Mouse (Mus musculus) E14TG2a.4 (cell line): ENCODE data around the gene Tfdp2.
A peak's percentile ranks its signal among the peaks of the same experiment; 100 is the strongest.

Source experiments
- H3K27me3 ChIP-seq: 2 replicates; pipeline ENCODE4 v1.6.1; 2014; ENCODE audit warnings: low read length, control low read depth; ENCODE audit not compliant: insufficient read depth
- H3K36me3 ChIP-seq: 2 replicates; pipeline ENCODE4 v1.6.1; 2014; ENCODE audit warnings: low read length, control low read depth; ENCODE audit not compliant: insufficient read depth
- H3K4me1 ChIP-seq: replicated peaks from 2 replicates; pipeline ENCODE4 v1.6.1; 2014; ENCODE audit warnings: low read depth, low read length, control low read depth
- H3K4me3 ChIP-seq: replicated peaks from 2 replicates; pipeline ENCODE4 v1.5.1; 2014; ENCODE audit warnings: mild to moderate bottlenecking, low read length
- H3K9me3 ChIP-seq: 2 replicates; pipeline ENCODE4 v1.6.1; 2014; ENCODE audit warnings: low read length, control low read depth
- CTCF ChIP-seq: conservative IDR thresholded peaks from 2 replicates; pipeline ENCODE4 v1.5.1; 2014; ENCODE audit warnings: low read length
- NANOG ChIP-seq: IDR thresholded peaks from 2 replicates; pipeline ENCODE4 v1.6.1; 2014; ENCODE audit warnings: borderline replicate concordance, low read length, mixed read lengths
- POU5F1 ChIP-seq: IDR thresholded peaks from 2 replicates; pipeline ENCODE4 v1.6.1; 2014; ENCODE audit warnings: low read length, borderline replicate concordance

The Tfdp2 gene

DNA sequence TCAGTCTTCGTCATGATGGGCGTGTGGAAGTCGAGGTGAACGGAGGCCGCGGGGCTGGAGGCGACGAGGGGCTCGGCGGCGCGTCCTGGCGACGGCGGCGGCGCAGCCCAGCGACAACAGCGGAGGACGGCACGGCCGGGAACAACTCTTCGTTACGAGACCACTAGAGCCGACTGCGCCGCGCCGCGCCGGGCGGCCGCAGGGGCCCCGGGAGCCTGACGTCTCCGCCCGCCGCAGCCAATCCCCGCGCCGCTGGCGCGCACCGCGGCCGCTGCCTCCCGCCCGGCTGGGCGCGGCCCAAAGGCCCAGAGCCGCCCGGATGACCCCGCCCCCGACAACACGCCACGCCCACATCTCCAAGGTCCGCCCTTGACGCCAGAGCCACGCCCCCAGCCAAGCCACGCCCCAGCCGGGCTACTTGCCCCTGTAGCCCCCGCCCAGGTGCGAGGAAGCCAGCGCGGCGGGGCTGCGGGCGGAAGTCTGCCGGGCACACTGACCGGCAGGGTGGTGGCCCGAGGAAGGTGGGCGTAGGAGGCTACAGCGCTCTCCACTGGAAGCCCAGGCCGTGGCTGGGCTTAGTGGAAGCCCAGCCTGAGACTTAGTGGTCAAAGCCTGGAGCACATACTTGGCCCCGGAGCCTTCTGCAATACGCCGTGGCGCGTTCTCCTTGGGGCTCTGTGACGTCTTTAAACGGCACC lies 168.2 kb downstream of the Tfdp2 start, which contains the start of gene Atp1b3:
Gene Atp1b3, minus strand, starts transcription at position 302 of the 698 bp plus-strand sequence.
- Histone ChIP-seq H3K36me3 (peaks cover 29% of the 10 kb centered on the region), H3K4me1 (peaks cover 38% of the 10 kb centered on the region), H3K4me3 (peak within 1 kb of the TSS; percentile 91), H3K27me3 (no peaks in the 10 kb centered on the region), H3K9me3 (peaks cover 5% of the 10 kb centered on the region; the same call in 1 of the 2 replicates)
- no peak for TF ChIP-seq POU5F1
- TF ChIP-seq NANOG = no peak
- TF ChIP-seq CTCF = no peak

DNA sequence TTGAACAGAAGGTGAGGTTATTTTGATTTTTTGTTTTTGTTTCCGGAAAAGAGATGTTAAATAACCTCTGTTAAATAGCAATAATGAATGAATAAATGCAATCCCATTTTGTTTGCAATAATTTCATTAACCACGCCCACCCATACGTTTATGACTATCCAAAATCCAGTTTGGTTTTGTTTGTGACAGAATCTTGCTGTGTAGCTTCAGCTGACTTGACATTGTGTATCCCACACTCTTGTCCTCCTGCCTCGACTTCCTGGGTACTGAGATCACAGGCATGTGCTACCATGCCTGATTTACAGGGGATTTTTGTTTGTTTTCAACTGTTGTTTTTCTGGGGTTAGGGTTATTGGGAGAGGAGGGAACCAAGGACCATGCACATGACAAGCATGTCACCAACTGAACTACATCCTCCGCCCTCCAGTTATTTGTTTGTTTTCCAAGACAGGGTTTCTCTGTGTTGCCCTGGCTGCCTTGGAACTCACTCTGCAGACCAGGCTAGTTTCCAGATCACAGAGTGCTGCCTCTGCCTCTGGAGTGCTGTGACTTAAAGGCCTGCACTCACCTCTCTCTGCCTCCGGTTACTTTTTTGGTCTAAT lies 169.3 kb downstream of the Tfdp2 start:
- peaks cover 48% of the 10 kb centered on the region for H3K4me1 ChIP-seq
- H3K36me3 ChIP-seq = peaks cover 20% of the 10 kb centered on the region
- H3K4me3 ChIP-seq = no peak overlapping the region
- peaks cover 5% of the 10 kb centered on the region; the same call in 1 of the 2 replicates for H3K9me3 ChIP-seq
- TF ChIP-seq CTCF = no peak
- no peak for TF ChIP-seq POU5F1
- no peak for TF ChIP-seq NANOG
- no peaks in the 10 kb centered on the region for H3K27me3 ChIP-seq

DNA sequence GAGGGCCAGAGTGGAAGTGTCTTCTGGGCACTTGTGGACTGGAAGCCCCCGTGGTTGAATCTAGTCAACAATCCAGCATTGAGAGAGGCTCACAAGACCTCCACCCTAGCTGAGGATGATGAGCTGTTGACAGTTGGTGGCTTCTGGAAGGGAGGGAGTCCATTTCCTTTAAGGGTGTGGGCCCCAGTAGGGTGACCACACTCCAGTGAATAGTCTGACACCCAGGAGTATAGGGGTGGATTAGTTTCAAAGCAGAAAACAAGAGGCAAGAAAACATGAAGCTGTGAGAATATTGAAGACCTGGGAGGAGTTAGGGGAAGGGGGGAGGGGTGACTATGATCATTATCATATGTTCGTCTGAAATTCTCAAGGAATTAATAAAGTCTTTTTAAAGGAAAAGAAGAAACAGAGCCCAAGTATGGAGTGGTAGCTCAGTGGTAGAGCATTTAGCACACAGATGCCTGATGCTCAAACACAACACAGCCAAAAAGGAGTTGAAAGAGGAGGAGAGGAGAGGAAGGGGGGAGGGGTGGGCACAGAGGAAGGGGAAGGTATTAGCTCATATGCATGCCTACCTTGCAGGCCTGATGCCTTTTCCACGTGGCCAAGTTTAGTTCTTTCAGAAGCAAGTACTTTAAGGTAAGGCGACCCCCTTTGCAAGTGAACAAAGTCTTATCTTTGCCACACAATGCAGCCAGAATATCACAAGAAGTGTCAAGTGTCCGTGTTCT lies 173.7 kb downstream of the Tfdp2 start:
- Histone ChIP-seq H3K36me3 (no peaks in the 10 kb centered on the region), H3K9me3 (peaks cover 5% of the 10 kb centered on the region; the same call in 1 of the 2 replicates), H3K4me1 (peaks cover 48% of the 10 kb centered on the region), H3K4me3 (no peak overlapping the region), H3K27me3 (no peaks in the 10 kb centered on the region)
- TF ChIP-seq CTCF = no peak
- TF ChIP-seq POU5F1 = no peak
- TF ChIP-seq NANOG = no peak

DNA sequence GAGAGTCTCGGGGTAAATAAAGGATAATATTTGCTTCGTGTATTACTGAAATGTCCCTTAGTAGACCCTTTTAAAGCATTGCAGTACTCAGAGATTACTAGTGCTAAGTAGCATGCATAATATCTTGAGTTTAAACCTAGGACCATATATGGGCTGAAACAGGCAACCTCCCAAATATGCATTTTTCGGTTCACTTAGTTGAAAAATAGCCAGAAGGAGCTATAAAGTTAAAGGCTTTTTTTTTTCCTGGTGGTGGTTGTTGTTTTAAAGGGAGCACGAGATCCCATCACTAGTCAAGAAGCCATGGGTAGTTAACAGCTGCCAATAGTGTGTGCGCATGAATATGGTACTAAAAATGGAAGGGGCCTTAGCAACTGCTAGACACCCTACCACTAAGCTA lies 175.0 kb downstream of the Tfdp2 start:
- Histone ChIP-seq H3K4me3 (no peak overlapping the region), H3K36me3 (no peaks in the 10 kb centered on the region), H3K27me3 (no peaks in the 10 kb centered on the region), H3K4me1 (peaks cover 42% of the 10 kb centered on the region), H3K9me3 (peaks cover 5% of the 10 kb centered on the region; the same call in 1 of the 2 replicates)
- TF ChIP-seq NANOG = no peak
- no peak for TF ChIP-seq CTCF
- TF ChIP-seq POU5F1 = no peak
